Mouse (Mus musculus): ENCODE results near the gene Nynrin.
A peak's percentile ranks its signal among the peaks of the same experiment; 100 is the strongest.

Nynrin gene

GRCm38 (mm10) chr14:55877469-55878315 lies 23.9 kb downstream of the Nynrin start:
- DNase-seq (ENCODE audit: low read depth, low spot score): no peak

- DNase-seq (ENCODE audit: low read depth, low spot score): no peak
Measured at GRCm38 (mm10) chr14:55878316-55878940, 24.6 kb downstream of the Nynrin start.

GRCm38 (mm10) chr14:55879623-55880022 lies 25.8 kb downstream of the Nynrin start:
- DNase-seq (ENCODE audit: low read depth, low spot score): peak; percentile 77

- no peak for DNase-seq (ENCODE audit: low read depth, low spot score)
Measured at GRCm38 (mm10) chr14:55880982-55881381, 27.2 kb downstream of the Nynrin start.

GRCm38 (mm10) chr14:55882171-55882641 lies 28.4 kb downstream of the Nynrin start:
- DNase-seq (ENCODE audit: low read depth, low spot score): no peak

- no peak for DNase-seq (ENCODE audit: low read depth, low spot score)
Measured at GRCm38 (mm10) chr14:55883149-55883661, 29.4 kb downstream of the Nynrin start.

- DNase-seq (ENCODE audit: low read depth, low spot score): no peak
Measured at GRCm38 (mm10) chr14:55883663-55884062, 29.9 kb downstream of the Nynrin start.

- DNase-seq (ENCODE audit: low read depth, low spot score): no peak
Measured at GRCm38 (mm10) chr14:55884166-55884565, 30.4 kb downstream of the Nynrin start, which contains the start of gene Cbln3. Gene Cbln3 (minus strand): TSS chr14:55884392.

GRCm38 (mm10) chr14:55884713-55885113 lies 30.9 kb downstream of the Nynrin start, which contains the start of gene Khnyn:
Gene Khnyn (plus strand): TSS chr14:55884947.
- peak; percentile 59 for DNase-seq (ENCODE audit: low read depth, low spot score)

- DNase-seq (ENCODE audit: low read depth, low spot score): no peak
Measured at GRCm38 (mm10) chr14:55885114-55885790, 31.4 kb downstream of the Nynrin start.

- DNase-seq (ENCODE audit: low read depth, low spot score): no peak
Measured at GRCm38 (mm10) chr14:55885791-55886271, 32.0 kb downstream of the Nynrin start.

- DNase-seq (ENCODE audit: low read depth, low spot score): no peak
Measured at GRCm38 (mm10) chr14:55886571-55887382, 33.0 kb downstream of the Nynrin start.

- no peak for DNase-seq (ENCODE audit: low read depth, low spot score)
Measured at GRCm38 (mm10) chr14:55897671-55898070, 43.9 kb downstream of the Nynrin start.

GRCm38 (mm10) chr14:55898947-55899346 lies 45.1 kb downstream of the Nynrin start:
- DNase-seq (ENCODE audit: low read depth, low spot score): no peak

GRCm38 (mm10) chr14:55899701-55900413 lies 46.0 kb downstream of the Nynrin start, which contains the start of gene Sdr39u1:
Gene Sdr39u1 (minus strand): TSS chr14:55900293.
- DNase-seq (ENCODE audit: low read depth, low spot score): peak; percentile 86

GRCm38 (mm10) chr14:55900414-55900755 lies 46.6 kb downstream of the Nynrin start:
- no peak for DNase-seq (ENCODE audit: low read depth, low spot score)

GRCm38 (mm10) chr14:55905518-55905917 lies 51.7 kb downstream of the Nynrin start:
- DNase-seq (ENCODE audit: low read depth, low spot score): no peak

GRCm38 (mm10) chr14:55913406-55913805 lies 59.6 kb downstream of the Nynrin start:
- DNase-seq (ENCODE audit: low read depth, low spot score): no peak

GRCm38 (mm10) chr14:55918240-55919082 lies 64.7 kb downstream of the Nynrin start:
- peak; percentile 83 for DNase-seq (ENCODE audit: low read depth, low spot score)

Data from retina, postnatal 7 days (tissue).